ENCODE assay signal across 7 mouse cellular contexts in genomic region chr10:116848749-116849473, GRCm38 (mm10). TPM values are rescaled to one million over a fixed set of nuclear protein-coding genes. Genes with fewer than 3 reads are reported as not detected.
A peak's percentile ranks its signal among the peaks of the same experiment; 100 is the strongest.
DNase-seq lines count a peak whose midpoint lies in the region; ATAC-seq and TF ChIP-seq lines count a peak whose summit lies in the region.

No protein-coding gene starts in this region.

- peak; percentile 95 for TF ChIP-seq CTCF in midbrain, postnatal 0 days (IDR thresholded peaks at IDR 0.05)

- H3K4me2 ChIP-seq in midbrain, postnatal 0 days (ENCODE audit: low read depth, low read length, poor library complexity, severe bottlenecking) = peak overlapping the region; percentile 43

- peak; percentile 94 for DNase-seq in adrenal gland, postnatal 10 days
- peak; percentile 82 for DNase-seq in embryo, embryonic 9.5 days (ENCODE audit: extremely low spot score)
- peak; percentile 67 to 93 for DNase-seq in heart, adult 18-20 months
- DNase-seq in kidney, adult 18-20 months = peak; percentile 81
- DNase-seq in limb, embryonic 10.5 days (ENCODE audit: low spot score) = peak; percentile 95
- peak; percentile 87 for DNase-seq in midbrain, postnatal 0 days (ENCODE audit: low spot score)
- peak; percentile 56 to 77 for DNase-seq in spleen, postnatal 14 days (ENCODE audit: low spot score in 2 of 2)

- no peak overlapping the region for H3K9ac ChIP-seq in midbrain, postnatal 0 days (replicated peaks; ENCODE audit: low read length, poor library complexity, severe bottlenecking)

- H3K4me1 ChIP-seq in limb, embryonic 10.5 days = peaks cover 11% of the 10 kb centered on the region
- H3K4me1 ChIP-seq in midbrain, postnatal 0 days (ENCODE audit: insufficient read depth, low read length) = no peaks in the 10 kb centered on the region

- peak overlapping the region; percentile 51; the same call in 1 of the 2 replicates for H3K27ac ChIP-seq in limb, embryonic 10.5 days
- H3K27ac ChIP-seq in midbrain, postnatal 0 days (ENCODE audit: low read depth, low read length) = no peak overlapping the region

- no peaks in the 10 kb centered on the region for H3K27me3 ChIP-seq in limb, embryonic 10.5 days (ENCODE audit: low read depth, poor library complexity, severe bottlenecking)
- H3K27me3 ChIP-seq in midbrain, postnatal 0 days (ENCODE audit: insufficient read depth, low read length) = no peaks in the 10 kb centered on the region

- 26% methylated on average over 22 of the region's 22 CpGs for WGBS in limb, embryonic 10.5 days
- WGBS in midbrain, postnatal 0 days = 20% methylated on average over 22 of the region's 22 CpGs

- peak; percentile 74 for ATAC-seq in midbrain, postnatal 0 days (ENCODE audit: low FRiP score)

- H3K4me3 ChIP-seq in limb, embryonic 10.5 days = 0 out of 2 replicates have a peak overlapping the region, but pooled peaks have one; percentile 31
- H3K4me3 ChIP-seq in midbrain, postnatal 0 days (ENCODE audit: low read depth, low read length) = 0 out of 2 replicates have a peak overlapping the region, but pooled peaks have one; percentile 15

- H3K36me3 ChIP-seq in limb, embryonic 10.5 days = no peaks in the 10 kb centered on the region
- no peaks in the 10 kb centered on the region for H3K36me3 ChIP-seq in midbrain, postnatal 0 days (ENCODE audit: insufficient read depth, low read length)

- no peaks in the 10 kb centered on the region for H3K9me3 ChIP-seq in limb, embryonic 10.5 days (replicated peaks)
- no peaks in the 10 kb centered on the region for H3K9me3 ChIP-seq in midbrain, postnatal 0 days (ENCODE audit: low read length)

RNA-seq across cellular contexts. Expression of gene Myrfl, which starts 47.8 kb away (rescaled TPM):
- under 1 TPM; 0.12 to 0.39 TPM for total RNA-seq in adrenal gland, postnatal 10 days (2021)
- total RNA-seq in heart, adult 18-20 months (2021) = 1 to 10 TPM in 1 of 2 experiments, under 1 TPM in 1; 0.89 to 1.5 TPM
- polyA plus RNA-seq in limb, embryonic 10.5 days (2016; fragmentation: Nextera tagmentation; extraction: Ambion mirVana) = 0.04 TPM in 1 of 2 replicates, not detected in the other
- 0.11 TPM in 1 of 2 replicates, not detected in the other for total RNA-seq in midbrain, postnatal 0 days (2014; rRNA removed)
- polyA plus RNA-seq in midbrain, postnatal 0 days (2015; fragmentation: Nextera tagmentation; extraction: Ambion mirVana) = 0.09 TPM in 2 replicates
